Mouse (Mus musculus) limb, embryonic 11.5 days (tissue): Measurements from ENCODE around the gene Csgalnact2. TPM values are rescaled to one million over a fixed set of nuclear protein-coding genes. Genes with fewer than 3 reads are reported as not detected.

Source experiments
- ATAC-seq: fragments of 200-750 bp; cut with Nextera tagmentation; 2 replicates; pipeline ENCODE4 v1.8.0; 2017; ENCODE audit warnings: low read depth; ENCODE audit not compliant: insufficient number of reproducible peaks, low FRiP score, low TSS enrichment
- DNase-seq: peaks from one replicate; pipeline ENCODE4 v3.0.0-alpha.2; 2015; ENCODE audit warnings: low spot score
- H3K27ac ChIP-seq: fragments of 300-500 bp; sonication (generic); replicated peaks from 2 replicates; pipeline ENCODE4 v1.5.1; 2014; ENCODE audit warnings: low read depth, mild to moderate bottlenecking, low read length
- H3K27me3 ChIP-seq: fragments of 300-500 bp; sonication (generic); 2 replicates; pipeline ENCODE4 v1.6.1; 2014; ENCODE audit warnings: mild to moderate bottlenecking, low read length, mixed read lengths; ENCODE audit not compliant: control insufficient read depth, insufficient read depth
- H3K36me3 ChIP-seq: fragments of 300-500 bp; sonication (generic); 2 replicates; pipeline ENCODE4 v1.6.1; 2014; ENCODE audit warnings: mild to moderate bottlenecking, low read length, moderate library complexity, mixed read lengths; ENCODE audit not compliant: control insufficient read depth, insufficient read depth
- H3K4me1 ChIP-seq: fragments of 300-500 bp; sonication (generic); 2 replicates; pipeline ENCODE4 v1.6.1; 2014; ENCODE audit warnings: low read length, mixed read lengths; ENCODE audit not compliant: control insufficient read depth, insufficient read depth
- H3K4me2 ChIP-seq: fragments of 300-500 bp; sonication (generic); 2 replicates; pipeline ENCODE4 v1.6.1; 2014; ENCODE audit warnings: low read depth, mild to moderate bottlenecking, moderate library complexity; ENCODE audit not compliant: severe bottlenecking
- H3K4me3 ChIP-seq: fragments of 300-500 bp; sonication (generic); 2 replicates; pipeline ENCODE4 v1.5.1; 2014; ENCODE audit warnings: low read depth, low read length
- H3K9ac ChIP-seq: fragments of 300-500 bp; sonication (generic); 2 replicates; pipeline ENCODE4 v1.6.1; 2014; ENCODE audit warnings: mild to moderate bottlenecking, low read length
- H3K9me3 ChIP-seq: fragments of 300-500 bp; sonication (generic); 2 replicates; pipeline ENCODE4 v1.6.1; 2016; ENCODE audit warnings: low read length; ENCODE audit not compliant: control insufficient read depth
- WGBS: fragments of 180-500 bp; shearing (Covaris S2); extraction: QIAGEN DNeasy Blood & Tissue Kit; methylation state at CpG from one replicate; pipeline ENCODE4 v1.1.7; 2014; 5-methylcytosine and 5-hydroxymethylcytosine counted together
- polyA plus RNA-seq: library from polyadenylated mRNA; unstranded; fragments of >200 nt; fragmentation: Nextera tagmentation; extraction: Ambion mirVana; gene quantifications from 2 replicates; pipeline ENCODE4 v1.2.1, GENCODE M21; 2014

Csgalnact2 gene
- polyA plus RNA-seq, 1 experiment from 2014 or later = 10.8 TPM

DNA sequence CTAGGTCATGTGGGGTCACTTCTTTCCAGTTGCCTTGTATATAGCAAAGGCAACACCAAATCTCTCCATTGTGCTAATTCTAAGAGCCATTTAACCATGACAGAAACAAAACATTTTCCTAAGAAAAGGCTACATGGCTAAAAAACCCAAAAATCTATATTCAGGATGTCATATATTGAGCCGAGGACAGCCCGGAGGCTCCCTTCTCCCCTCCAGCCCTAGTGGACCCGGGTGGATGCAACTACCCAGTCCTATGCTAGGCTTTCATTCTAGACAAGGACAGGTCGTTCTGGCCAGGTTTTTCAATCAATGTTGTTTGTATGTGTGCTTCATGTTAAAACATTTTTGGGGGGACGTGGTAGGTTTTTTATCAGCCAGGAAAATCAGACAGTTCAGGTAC lies 14.2 kb upstream of the Csgalnact2 start:
- DNase-seq (no peak), ATAC-seq (no peak)

DNA sequence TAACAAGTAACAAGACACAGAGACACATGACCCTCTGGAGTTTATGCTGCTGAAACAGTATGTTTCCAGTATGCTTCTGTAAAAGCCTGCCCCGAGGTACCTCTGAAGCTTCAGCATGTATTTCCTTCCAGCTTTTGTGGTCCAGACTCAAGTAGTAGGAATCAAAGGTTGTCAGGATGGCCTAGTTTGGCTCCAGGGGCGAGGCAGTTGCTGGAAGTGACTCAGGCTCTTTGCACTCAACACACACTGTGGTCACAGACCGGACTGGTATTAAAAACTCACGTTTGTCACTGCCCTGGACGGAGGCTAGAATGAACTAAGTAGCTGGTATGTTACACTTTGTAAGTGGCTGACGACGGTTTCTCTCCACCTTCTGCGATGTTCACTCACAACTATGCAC lies 12.0 kb upstream of the Csgalnact2 start:
- Histone ChIP-seq H3K27me3 (no peaks in the 10 kb centered on the region), H3K4me2 (no peak overlapping the region), H3K9me3 (no peaks in the 10 kb centered on the region), H3K36me3 (no peaks in the 10 kb centered on the region), H3K27ac (no peak overlapping the region), H3K4me1 (no peaks in the 10 kb centered on the region), H3K4me3 (no peak overlapping the region), H3K9ac (no peak overlapping the region)
- DNase-seq (peak; percentile 12), ATAC-seq (no peak)
- WGBS = 82% methylated on average over 8 of the region's 8 CpGs

More for the DNA sequence above, 14.2 kb upstream of the Csgalnact2 start:
- 87% methylated on average over 5 of the region's 5 CpGs for WGBS
- Histone ChIP-seq H3K9me3 (no peaks in the 10 kb centered on the region), H3K36me3 (no peaks in the 10 kb centered on the region), H3K4me2 (no peak overlapping the region), H3K27ac (no peak overlapping the region), H3K9ac (no peak overlapping the region), H3K27me3 (no peaks in the 10 kb centered on the region), H3K4me1 (no peaks in the 10 kb centered on the region), H3K4me3 (no peak overlapping the region)

GRCm38 (mm10) chr6:118150538-118150937 lies 11.6 kb upstream of the Csgalnact2 start:
- Histone ChIP-seq H3K4me3 (no peak overlapping the region), H3K4me1 (no peaks in the 10 kb centered on the region), H3K4me2 (no peak overlapping the region), H3K27ac (no peak overlapping the region), H3K27me3 (no peaks in the 10 kb centered on the region), H3K9ac (no peak overlapping the region), H3K9me3 (no peaks in the 10 kb centered on the region), H3K36me3 (no peaks in the 10 kb centered on the region)
- 84% methylated on average over 2 of the region's 2 CpGs for WGBS
- no peak for DNase-seq
- no peak for ATAC-seq

GRCm38 (mm10) chr6:118150128-118150527 lies 11.2 kb upstream of the Csgalnact2 start:
- no peak overlapping the region for H3K4me2 ChIP-seq
- no peak overlapping the region for H3K27ac ChIP-seq
- no peak overlapping the region for H3K4me3 ChIP-seq
- DNase-seq (no peak), ATAC-seq (no peak)
- no peaks in the 10 kb centered on the region for H3K9me3 ChIP-seq
- H3K27me3 ChIP-seq = no peaks in the 10 kb centered on the region
- 85% methylated on average over 4 of the region's 4 CpGs for WGBS
- H3K9ac ChIP-seq = no peak overlapping the region
- no peaks in the 10 kb centered on the region for H3K36me3 ChIP-seq
- no peaks in the 10 kb centered on the region for H3K4me1 ChIP-seq

DNA sequence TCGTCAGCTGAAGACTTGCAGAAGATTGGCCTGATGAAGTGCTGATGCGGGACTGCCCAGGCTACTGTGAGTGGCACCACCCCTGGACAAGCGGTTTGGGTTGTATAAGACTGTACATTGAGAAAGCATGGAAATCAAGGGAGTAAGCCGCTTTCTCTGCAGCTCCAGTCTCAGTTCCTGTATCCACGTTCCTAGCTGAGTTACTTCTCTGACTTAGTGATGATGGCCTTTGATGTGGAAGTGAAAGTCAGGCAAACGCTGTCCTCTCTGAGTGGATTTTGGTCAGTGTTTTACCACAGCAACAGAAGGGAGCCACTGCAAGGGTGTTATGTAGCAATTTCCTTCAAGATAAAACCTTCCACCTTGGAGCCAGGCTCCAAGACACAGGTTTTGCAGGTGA lies 2.0 kb upstream of the Csgalnact2 start:
- Histone ChIP-seq H3K36me3 (no peaks in the 10 kb centered on the region), H3K4me1 (no peaks in the 10 kb centered on the region), H3K9me3 (no peaks in the 10 kb centered on the region), H3K27ac (no peak overlapping the region), H3K27me3 (no peaks in the 10 kb centered on the region), H3K4me2 (no peak overlapping the region), H3K9ac (no peak overlapping the region), H3K4me3 (no peak overlapping the region)
- DNase-seq = no peak
- ATAC-seq = no peak
- WGBS = 83% methylated on average over 6 of the region's 6 CpGs

GRCm38 (mm10) chr6:118137148-118137547 lies 1.8 kb downstream of the Csgalnact2 start:
- WGBS = 87% methylated on average over 2 of the region's 2 CpGs

GRCm38 (mm10) chr6:118134461-118134860 lies 4.5 kb downstream of the Csgalnact2 start:
- no peak overlapping the region for H3K9ac ChIP-seq
- H3K27me3 ChIP-seq = no peaks in the 10 kb centered on the region
- DNase-seq (no peak), ATAC-seq (no peak)
- no peak overlapping the region for H3K4me2 ChIP-seq
- no peak overlapping the region for H3K4me3 ChIP-seq
- H3K4me1 ChIP-seq = no peaks in the 10 kb centered on the region
- H3K36me3 ChIP-seq = no peaks in the 10 kb centered on the region
- WGBS = 58% methylated on average over 1 of the region's 1 CpGs
- no peaks in the 10 kb centered on the region for H3K9me3 ChIP-seq
- no peak overlapping the region for H3K27ac ChIP-seq

More at GRCm38 (mm10) chr6:118137148-118137547, 1.8 kb downstream of the Csgalnact2 start:
- Histone ChIP-seq H3K9ac (no peak overlapping the region), H3K27ac (no peak overlapping the region), H3K9me3 (no peaks in the 10 kb centered on the region), H3K4me2 (no peak overlapping the region), H3K27me3 (no peaks in the 10 kb centered on the region), H3K4me1 (no peaks in the 10 kb centered on the region), H3K4me3 (no peak overlapping the region), H3K36me3 (no peaks in the 10 kb centered on the region)
- no peak for DNase-seq
- ATAC-seq = no peak

DNA sequence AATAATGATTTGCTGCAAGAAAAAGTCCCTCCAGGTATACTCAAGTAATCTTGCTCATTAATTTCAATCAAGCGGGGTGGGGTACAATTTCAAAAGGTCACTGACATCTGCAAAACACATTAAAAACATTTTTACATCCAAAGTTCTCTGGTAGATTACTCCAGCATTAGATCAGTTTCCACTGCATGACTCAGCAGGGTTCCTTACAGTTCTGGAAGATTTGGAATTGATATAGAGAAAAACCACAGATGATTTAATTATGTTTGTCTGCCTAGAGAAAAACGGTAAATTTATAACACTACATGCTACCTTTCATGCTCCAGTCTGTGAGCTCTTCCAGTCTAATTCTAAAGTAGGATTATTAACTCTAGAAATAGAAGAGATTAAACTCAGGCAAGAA lies 8.9 kb downstream of the Csgalnact2 start:
- no peaks in the 10 kb centered on the region for H3K36me3 ChIP-seq
- H3K9me3 ChIP-seq = no peaks in the 10 kb centered on the region
- no peak for ATAC-seq
- 84% methylated on average over 2 of the region's 2 CpGs for whole genome bisulfite sequencing
- H3K27ac ChIP-seq = no peak overlapping the region
- no peaks in the 10 kb centered on the region for H3K27me3 ChIP-seq
- no peak for DNase-seq
- no peaks in the 10 kb centered on the region for H3K4me1 ChIP-seq
- H3K4me3 ChIP-seq = no peak overlapping the region
- H3K4me2 ChIP-seq = no peak overlapping the region
- no peak overlapping the region for H3K9ac ChIP-seq

- no peak overlapping the region for H3K9ac ChIP-seq
- H3K27me3 ChIP-seq = no peaks in the 10 kb centered on the region
- WGBS = 76% methylated on average over 6 of the region's 6 CpGs
- ATAC-seq (no peak), DNase-seq (no peak)
- H3K9me3 ChIP-seq = no peaks in the 10 kb centered on the region
- H3K27ac ChIP-seq = no peak overlapping the region
- no peak overlapping the region for H3K4me3 ChIP-seq
- H3K4me2 ChIP-seq = no peak overlapping the region
- H3K36me3 ChIP-seq = no peaks in the 10 kb centered on the region
- no peaks in the 10 kb centered on the region for H3K4me1 ChIP-seq
Observed at GRCm38 (mm10) chr6:118127827-118128487, 11.0 kb downstream of the Csgalnact2 start.
